Mouse (Mus musculus) liver, embryonic 16.5 days (tissue): ENCODE measurements around the gene Eps8. TPM values are rescaled to one million over a fixed set of nuclear protein-coding genes. Genes with fewer than 3 reads are reported as not detected.

Experiments used
- ATAC-seq: fragments of 200-750 bp; cut with Nextera tagmentation; 2 replicates; pipeline ENCODE4 v1.8.0; 2017; ENCODE audit warnings: low read depth, mild to moderate bottlenecking, moderate number of reproducible peaks, moderate library complexity
- H3K27ac ChIP-seq: fragments of 300-500 bp; sonication (generic); 2 replicates; pipeline ENCODE4 v1.5.1; 2014; ENCODE audit warnings: mild to moderate bottlenecking, low read length
- H3K27me3 ChIP-seq: fragments of 300-500 bp; sonication (generic); 2 replicates; pipeline ENCODE4 v1.6.1; 2014; ENCODE audit warnings: low read depth, low read length, mixed read lengths; ENCODE audit not compliant: control insufficient read depth, insufficient read depth
- H3K36me3 ChIP-seq: fragments of 300-500 bp; sonication (generic); 2 replicates; pipeline ENCODE4 v1.6.1; 2014; ENCODE audit warnings: mild to moderate bottlenecking; ENCODE audit not compliant: control insufficient read depth, insufficient read depth
- H3K4me1 ChIP-seq: fragments of 300-500 bp; sonication (generic); 2 replicates; pipeline ENCODE4 v1.6.1; 2014; ENCODE audit warnings: low read depth, low read length, mixed read lengths; ENCODE audit not compliant: control insufficient read depth
- H3K4me2 ChIP-seq: fragments of 300-500 bp; sonication (generic); 2 replicates; pipeline ENCODE4 v1.6.1; 2014; ENCODE audit warnings: low read depth, low read length, mixed read lengths
- H3K4me3 ChIP-seq: fragments of 300-500 bp; sonication (generic); 2 replicates; pipeline ENCODE4 v1.5.1; 2014; ENCODE audit warnings: low read depth, mild to moderate bottlenecking, low read length
- H3K9ac ChIP-seq: fragments of 300-500 bp; sonication (generic); 2 replicates; pipeline ENCODE4 v1.6.1; 2014; ENCODE audit warnings: low read depth, low read length
- H3K9me3 ChIP-seq: fragments of 300-500 bp; sonication (generic); replicated peaks from 2 replicates; pipeline ENCODE4 v1.6.1; 2016; ENCODE audit warnings: low read length; ENCODE audit not compliant: control insufficient read depth
- WGBS: fragments of 180-500 bp; shearing (Covaris S2); extraction: QIAGEN DNeasy Blood & Tissue Kit; methylation state at CpG from one replicate; pipeline ENCODE4 v1.1.7; 2014; ENCODE audit not compliant: insufficient replicate concordance; 5-methylcytosine and 5-hydroxymethylcytosine counted together
- polyA plus RNA-seq: library from polyadenylated mRNA; unstranded; fragments of >200 nt; fragmentation: Nextera tagmentation; extraction: Ambion mirVana; gene quantifications from 2 replicates; pipeline ENCODE4 v1.2.1, GENCODE M21; 2015

Eps8 gene
- polyA plus RNA-seq, 1 experiment from 2014 or later, result 3.7 TPM

DNA sequence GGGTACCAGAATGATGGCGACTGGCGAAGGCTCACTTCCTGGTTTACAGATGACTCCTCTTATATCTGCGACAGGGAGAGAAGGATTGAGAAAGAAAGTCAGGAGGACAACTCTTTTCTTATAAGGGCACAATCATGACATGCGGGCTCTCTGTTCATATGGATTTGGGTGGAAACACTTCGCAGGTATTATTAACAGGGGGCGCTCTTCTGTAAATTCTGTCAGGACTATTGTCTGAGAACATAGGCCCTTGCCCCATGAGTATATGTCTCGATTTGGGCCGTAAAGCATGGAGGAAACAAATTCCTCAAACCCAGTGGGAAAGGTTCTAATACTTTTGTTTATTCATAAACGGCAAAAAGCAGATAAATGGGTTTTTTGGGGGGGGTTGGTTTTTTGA, 16.1 kb upstream of the Eps8 start:
- Histone ChIP-seq H3K36me3 (no peaks in the 10 kb centered on the region), H3K9ac (no peak overlapping the region), H3K4me2 (no peak overlapping the region), H3K9me3 (no peaks in the 10 kb centered on the region), H3K27me3 (no peaks in the 10 kb centered on the region), H3K4me3 (no peak overlapping the region), H3K27ac (no peak overlapping the region), H3K4me1 (no peaks in the 10 kb centered on the region)
- ATAC-seq, result no peak
- 77% methylated on average over 9 of the region's 9 CpGs for WGBS

DNA sequence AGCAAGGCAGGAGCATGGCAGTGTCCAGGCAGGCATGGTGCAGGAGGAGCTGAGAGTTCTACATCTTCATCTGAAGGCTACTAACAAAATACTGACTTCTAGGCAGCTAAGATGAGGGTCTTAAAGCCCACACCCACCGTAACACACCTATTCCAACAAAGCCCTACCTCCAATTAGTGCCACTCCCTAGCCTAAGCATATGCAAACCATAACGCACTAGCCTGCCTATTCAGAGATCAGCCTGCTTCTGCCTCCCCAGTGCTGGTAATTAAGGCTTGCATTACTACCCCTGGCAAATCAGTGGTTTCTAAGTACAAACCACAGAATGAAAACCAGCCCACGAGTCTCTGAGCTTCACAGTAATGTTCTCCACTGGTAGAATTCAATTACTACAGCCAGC, 15.2 kb upstream of the Eps8 start:
- no peaks in the 10 kb centered on the region for H3K36me3 ChIP-seq
- no peak overlapping the region for H3K27ac ChIP-seq
- H3K4me3 ChIP-seq, result no peak overlapping the region
- WGBS, result 69% methylated on average over 3 of the region's 3 CpGs
- no peaks in the 10 kb centered on the region for H3K9me3 ChIP-seq
- ATAC-seq, result no peak
- H3K4me1 ChIP-seq, result no peaks in the 10 kb centered on the region
- H3K9ac ChIP-seq, result no peak overlapping the region
- H3K4me2 ChIP-seq, result no peak overlapping the region
- no peaks in the 10 kb centered on the region for H3K27me3 ChIP-seq

DNA sequence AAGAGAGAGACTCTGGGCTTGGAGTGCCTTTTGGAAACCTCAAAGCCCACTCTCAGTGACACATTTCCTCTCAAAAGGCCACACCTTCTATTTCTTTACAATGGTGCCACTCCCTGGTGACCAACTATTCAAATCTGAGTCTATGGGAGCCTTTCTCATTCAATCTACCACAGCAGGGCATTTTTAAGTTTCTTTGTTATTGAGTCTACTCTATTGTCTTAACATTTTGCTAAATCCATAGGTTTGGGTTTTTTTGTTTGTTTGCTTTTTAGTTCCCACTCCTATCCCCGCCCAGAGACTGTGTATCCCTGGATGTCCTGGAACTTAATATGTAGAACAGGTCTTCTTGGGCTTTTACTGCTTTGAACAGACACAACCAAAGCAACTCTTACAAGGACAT, 14.8 kb upstream of the Eps8 start:
- H3K27me3 ChIP-seq, result no peaks in the 10 kb centered on the region
- H3K4me3 ChIP-seq, result no peak overlapping the region
- H3K4me2 ChIP-seq, result no peak overlapping the region
- WGBS, result 51% methylated on average over 1 of the region's 1 CpGs
- H3K9ac ChIP-seq, result no peak overlapping the region
- no peaks in the 10 kb centered on the region for H3K36me3 ChIP-seq
- ATAC-seq, result no peak
- no peaks in the 10 kb centered on the region for H3K4me1 ChIP-seq
- H3K27ac ChIP-seq, result no peak overlapping the region
- H3K9me3 ChIP-seq, result no peaks in the 10 kb centered on the region

DNA sequence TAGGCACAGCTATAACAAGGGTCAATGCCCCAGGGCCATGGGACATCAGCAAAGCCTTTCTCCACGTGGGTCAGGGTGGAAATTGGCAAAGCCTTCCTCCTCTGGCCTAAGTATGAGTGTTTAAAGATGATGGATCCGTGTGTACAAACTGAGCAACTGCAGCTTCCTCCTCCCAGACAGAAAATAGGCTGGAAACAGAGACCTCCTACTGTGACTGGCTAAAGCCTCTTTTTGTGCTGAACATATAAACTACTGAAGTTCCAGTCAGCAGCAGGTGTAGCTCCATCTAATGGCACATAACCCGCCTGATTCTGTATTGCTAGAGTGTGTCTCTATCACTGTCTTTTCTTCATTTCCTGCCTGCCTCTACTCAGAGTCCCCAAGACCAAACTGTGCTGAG, 13.7 kb upstream of the Eps8 start:
- no peaks in the 10 kb centered on the region for H3K4me1 ChIP-seq
- H3K4me2 ChIP-seq, result no peak overlapping the region
- no peak overlapping the region for H3K27ac ChIP-seq
- H3K27me3 ChIP-seq, result no peaks in the 10 kb centered on the region
- H3K36me3 ChIP-seq, result no peaks in the 10 kb centered on the region
- H3K9ac ChIP-seq, result no peak overlapping the region
- no peak for ATAC-seq
- H3K4me3 ChIP-seq, result no peak overlapping the region
- H3K9me3 ChIP-seq, result no peaks in the 10 kb centered on the region
- WGBS, result 45% methylated on average over 3 of the region's 3 CpGs

DNA sequence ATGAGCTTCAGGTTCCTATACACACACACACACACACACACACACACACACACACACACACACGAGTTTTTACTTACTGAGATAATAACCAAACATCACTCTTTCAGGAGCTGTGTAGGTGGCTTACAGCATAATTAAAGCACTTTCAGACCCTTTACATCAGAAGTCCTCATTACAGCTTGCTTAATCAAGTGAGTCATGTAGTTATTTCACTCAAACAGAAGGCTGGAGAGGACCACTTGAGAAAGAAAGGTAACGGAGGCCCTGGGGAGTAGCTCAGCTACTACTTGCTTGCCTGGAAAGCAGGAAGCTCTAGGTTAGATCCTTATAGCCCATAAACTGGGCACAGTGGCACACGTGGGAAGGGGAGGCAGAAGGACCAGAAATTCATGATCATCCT, 13.0 kb upstream of the Eps8 start:
- no peaks in the 10 kb centered on the region for H3K36me3 ChIP-seq
- H3K27ac ChIP-seq, result no peak overlapping the region
- no peak overlapping the region for H3K4me2 ChIP-seq
- no peaks in the 10 kb centered on the region for H3K4me1 ChIP-seq
- no peak overlapping the region for H3K4me3 ChIP-seq
- H3K9ac ChIP-seq, result no peak overlapping the region
- no peaks in the 10 kb centered on the region for H3K9me3 ChIP-seq
- 49% methylated on average over 3 of the region's 3 CpGs for WGBS
- ATAC-seq, result no peak
- H3K27me3 ChIP-seq, result no peaks in the 10 kb centered on the region

DNA sequence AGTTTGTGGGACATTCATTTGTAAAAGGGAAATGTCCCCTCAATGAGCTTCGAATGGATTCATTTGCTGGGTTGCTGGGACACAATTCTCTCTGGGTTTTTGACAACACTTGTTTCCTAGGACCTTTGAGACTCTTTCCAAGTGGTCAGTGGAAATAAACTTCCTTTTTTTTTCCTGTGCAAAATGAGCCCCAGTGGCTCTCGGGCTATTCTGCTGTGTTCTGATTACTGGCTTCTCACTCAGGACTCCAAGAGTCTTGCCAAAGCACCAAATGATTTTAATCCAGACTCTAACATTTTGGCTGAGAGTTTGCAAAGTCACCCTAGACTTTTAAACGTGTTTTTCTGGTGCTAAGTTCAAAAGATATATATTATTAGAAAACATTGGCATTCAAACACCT, 10.3 kb upstream of the Eps8 start:
- H3K27ac ChIP-seq, result no peak overlapping the region
- no peak overlapping the region for H3K4me2 ChIP-seq
- H3K4me3 ChIP-seq, result no peak overlapping the region
- ATAC-seq, result no peak
- no peak overlapping the region for H3K9ac ChIP-seq
- no peaks in the 10 kb centered on the region for H3K9me3 ChIP-seq
- WGBS, result 42% methylated on average over 3 of the region's 3 CpGs
- no peaks in the 10 kb centered on the region for H3K36me3 ChIP-seq
- H3K27me3 ChIP-seq, result no peaks in the 10 kb centered on the region
- H3K4me1 ChIP-seq, result no peaks in the 10 kb centered on the region

DNA sequence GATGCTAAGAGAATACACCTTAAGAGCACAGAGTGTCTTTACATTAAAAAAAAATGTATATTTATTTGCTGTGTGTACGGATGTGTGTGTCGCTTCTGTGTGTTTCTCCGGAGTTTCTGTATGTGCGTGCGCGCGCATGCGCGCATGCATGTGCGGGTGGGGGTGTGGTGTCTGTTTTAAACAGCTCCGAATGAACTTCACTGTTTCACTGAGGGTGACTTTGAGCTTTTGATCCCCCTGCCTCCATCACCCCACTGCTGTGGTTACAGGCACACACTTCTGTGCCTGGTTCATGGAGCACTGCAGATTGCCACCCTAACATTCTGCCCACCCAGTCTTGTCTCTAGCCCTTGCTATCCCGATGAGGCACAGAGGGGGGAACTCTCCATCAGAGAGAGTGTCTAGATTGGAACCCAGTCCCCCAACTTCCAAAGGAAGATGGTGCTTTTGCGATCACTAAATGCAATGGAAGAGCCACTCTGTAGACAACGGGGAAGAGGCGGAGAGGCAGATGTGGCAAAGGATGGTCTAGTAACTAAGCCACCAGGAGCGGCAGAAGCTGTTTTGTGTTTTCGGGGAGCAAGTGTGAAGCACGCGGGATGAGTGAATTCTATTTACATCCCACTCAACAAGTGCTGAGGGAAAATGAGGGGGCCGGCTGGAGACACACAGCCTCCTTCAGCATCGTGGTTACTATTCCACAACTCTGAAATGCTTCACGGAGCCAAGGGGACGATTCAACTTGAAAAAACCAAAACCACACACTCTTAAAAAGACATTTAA, 7.1 kb upstream of the Eps8 start:
- H3K4me1 ChIP-seq, result no peaks in the 10 kb centered on the region
- WGBS, result 84% methylated on average over 23 of the region's 23 CpGs
- H3K4me3 ChIP-seq, result no peak overlapping the region
- H3K9me3 ChIP-seq, result no peaks in the 10 kb centered on the region; the same call in 1 of the 2 replicates
- no peaks in the 10 kb centered on the region for H3K27me3 ChIP-seq
- H3K4me2 ChIP-seq, result no peak overlapping the region
- no peaks in the 10 kb centered on the region for H3K36me3 ChIP-seq
- H3K27ac ChIP-seq, result no peak overlapping the region
- no peak for ATAC-seq
- H3K9ac ChIP-seq, result no peak overlapping the region

DNA sequence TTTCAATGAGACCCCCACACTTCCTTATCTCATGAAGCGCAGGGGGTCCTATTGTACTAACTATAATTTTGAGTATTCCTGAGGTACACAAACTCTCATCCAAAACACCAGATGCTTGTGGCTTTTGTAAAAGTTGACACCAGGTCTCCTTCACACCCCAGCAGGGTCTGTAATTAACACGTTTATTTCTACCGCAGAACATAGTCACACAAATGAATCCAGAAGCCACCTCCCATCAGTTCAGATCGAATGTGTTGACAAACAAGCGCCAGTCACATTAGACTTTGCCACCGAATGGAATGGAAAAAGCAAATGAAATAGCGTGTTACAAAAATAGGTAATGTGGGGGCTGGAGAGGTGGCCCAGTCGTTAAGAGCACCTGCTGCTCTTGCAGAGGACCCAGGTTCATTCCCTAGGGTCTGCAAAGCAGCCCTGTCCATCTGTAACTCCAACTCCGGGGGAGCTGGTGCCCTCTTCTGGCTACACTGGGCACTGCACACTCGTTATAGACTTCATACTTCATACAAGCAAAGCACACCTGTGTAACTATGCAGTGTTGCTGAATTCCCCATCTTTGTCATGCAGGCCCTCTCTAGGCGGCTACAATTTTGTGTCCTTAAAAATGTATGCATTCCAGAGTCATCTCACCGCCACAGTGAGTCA, 3.9 kb upstream of the Eps8 start:
- H3K4me3 ChIP-seq, result no peak overlapping the region
- H3K4me2 ChIP-seq, result no peak overlapping the region
- no peak overlapping the region for H3K27ac ChIP-seq
- no peaks in the 10 kb centered on the region for H3K36me3 ChIP-seq
- H3K9ac ChIP-seq, result no peak overlapping the region
- no peak for ATAC-seq
- 64% methylated on average over 12 of the region's 12 CpGs for WGBS
- no peaks in the 10 kb centered on the region; the same call in 1 of the 2 replicates for H3K9me3 ChIP-seq
- H3K27me3 ChIP-seq, result no peaks in the 10 kb centered on the region
- no peaks in the 10 kb centered on the region for H3K4me1 ChIP-seq

DNA sequence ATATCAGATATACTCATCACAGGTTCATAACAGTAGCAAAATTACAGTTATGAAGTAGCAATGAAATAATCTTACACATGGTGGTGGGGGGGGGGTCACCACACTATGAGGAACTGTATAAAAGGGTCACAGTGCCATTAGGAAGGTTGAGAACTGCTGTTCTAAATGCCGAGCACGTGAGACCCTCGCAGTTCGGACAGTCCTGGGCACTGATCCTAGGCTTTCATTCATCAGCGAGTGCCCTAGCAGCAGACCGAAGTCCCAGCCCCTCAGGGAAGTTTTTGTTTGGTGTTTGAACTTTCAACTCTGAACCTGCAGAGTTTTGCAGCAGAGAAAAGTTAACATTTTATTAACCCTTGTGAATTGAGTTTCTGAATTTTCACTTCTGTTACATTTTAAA, 2.5 kb upstream of the Eps8 start:
- Histone ChIP-seq H3K36me3 (no peaks in the 10 kb centered on the region), H3K4me2 (no peak overlapping the region), H3K9me3 (no peaks in the 10 kb centered on the region; the same call in 1 of the 2 replicates), H3K9ac (no peak overlapping the region), H3K27ac (no peak overlapping the region), H3K4me1 (no peaks in the 10 kb centered on the region), H3K4me3 (no peak overlapping the region), H3K27me3 (no peaks in the 10 kb centered on the region)
- 67% methylated on average over 6 of the region's 6 CpGs for WGBS
- no peak for ATAC-seq
